Mouse (Mus musculus): ENCODE data around the gene Adamtsl5.

DNA sequence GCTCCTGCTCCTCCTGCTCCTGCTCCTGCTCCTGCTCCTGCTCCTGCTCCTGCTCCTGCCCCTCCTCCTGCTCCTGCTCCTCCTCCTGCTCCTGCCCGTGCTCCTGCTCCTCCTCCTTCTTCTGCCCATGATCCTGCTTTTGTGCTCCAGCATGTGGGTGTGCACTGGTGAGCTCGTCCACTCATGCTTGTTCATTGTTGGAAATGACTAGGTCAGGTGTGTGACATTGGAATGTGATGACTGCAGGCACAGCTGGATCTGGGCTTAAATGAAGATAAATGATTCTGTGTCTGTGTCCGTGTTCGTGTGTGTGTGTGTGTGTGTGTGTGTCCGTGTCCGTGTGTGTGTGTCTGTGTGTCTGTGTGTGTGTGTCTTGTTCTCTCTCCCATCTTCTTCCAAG is 20.2 kb upstream of the Adamtsl5 start:
- no peak for TF ChIP-seq CTCF (IDR thresholded peaks at IDR 0.05; ENCODE audit: borderline replicate concordance, insufficient read depth, low read length)
- no peak for TF ChIP-seq POLR2A (IDR thresholded peaks at IDR 0.05; ENCODE audit: low read depth, low read length)

All from embryonic fibroblast, embryonic 13.5 days (primary cell).